Mouse (Mus musculus) left cerebral cortex, postnatal 14 days (tissue): Measurements from ENCODE around the gene Clns1a. TPM values are rescaled to one million over a fixed set of nuclear protein-coding genes. Genes with fewer than 3 reads are reported as not detected.

Experiments
- DNase-seq, 2 experiments: peaks; one replicate each; pipeline ENCODE4 v3.0.0; 2021 to 2022; ENCODE audit warnings: low spot score in 2 of 2, mixed read lengths in 1 of 2
- intact Hi-C: fragments of 180-260 bp; cut with DNase I; formaldehyde crosslinking; loops from one replicate; pipeline ENCODE4 v1.15.1; 2025
- long read RNA-seq, 2 experiments: library from polyadenylated mRNA; stranded (forward); transcript quantifications; one replicate each; pipeline ENCODE4 v2.0.0; 2021
- total RNA-seq, 2 experiments: library from RNA; stranded (reverse); gene quantifications; 2 replicates each; pipeline ENCODE4 v1.2.3; 2021

Clns1a gene
- 10 to 100 TPM; 73.5 to 77.2 TPM for total RNA-seq
- long read RNA-seq, experiment 1, transcript Clns1a-203 (1 exons, 3,002 nt): minor isoform, 7 of 125 reads
- long read RNA-seq, experiment 1, transcript Clns1a-201 (7 exons, 1,504 nt): major isoform, 115 of 125 reads
- long read RNA-seq, experiment 1, partial matches to known transcripts: 1 of 125 reads
- long read RNA-seq, experiment 1, other reads (novel, unspliced or antisense): 2 of 125 reads
- long read RNA-seq, experiment 2, transcript Clns1a-203 (1 exons, 3,002 nt): minor isoform, 11 of 104 reads
- long read RNA-seq, experiment 2, transcript Clns1a-201 (7 exons, 1,504 nt): major isoform, 87 of 104 reads
- long read RNA-seq, experiment 2, partial matches to known transcripts: 1 of 104 reads
- long read RNA-seq, experiment 2, other reads (novel, unspliced or antisense): 5 of 104 reads

GRCm38 (mm10) chr7:97696506-97697254, at the start of gene Clns1a:
Gene Clns1a (plus strand): TSS chr7:97696634.
- DNase-seq: peak; percentile 94 to 96
- intact Hi-C loops: no loop called here

- intact Hi-C loops: loop anchor here (10.0 kb wide), 1 partner anchor 63 kb away; no protein-coding TSS in a partner anchor
- DNase-seq: no peak
Observed at GRCm38 (mm10) chr7:97647656-97648055, 48.8 kb upstream of the Clns1a start.

GRCm38 (mm10) chr7:97650729-97651128, 45.7 kb upstream of the Clns1a start:
- intact Hi-C loops: no loop called here

GRCm38 (mm10) chr7:97656144-97656543, 40.3 kb upstream of the Clns1a start:
- intact Hi-C loops: no loop called here
- no peak for DNase-seq

More at GRCm38 (mm10) chr7:97650729-97651128, 45.7 kb upstream of the Clns1a start:
- no peak for DNase-seq

GRCm38 (mm10) chr7:97661634-97662033, 34.8 kb upstream of the Clns1a start:
- intact Hi-C loops: loop anchor here (10.0 kb wide), 1 partner anchor 177 kb away; the partner anchor contains the start of gene Ints4
- DNase-seq: no peak

GRCm38 (mm10) chr7:97679239-97679638, 17.2 kb upstream of the Clns1a start:
- DNase-seq: peak in 1 of 2 experiments; percentile 23
- intact Hi-C loops: no loop called here

GRCm38 (mm10) chr7:97687831-97688230, 8.6 kb upstream of the Clns1a start:
- intact Hi-C loops: no loop called here
- no peak for DNase-seq

- no peak for DNase-seq
- intact Hi-C loops: no loop called here
Observed at GRCm38 (mm10) chr7:97695441-97695840, 993 bp upstream of the Clns1a start.

GRCm38 (mm10) chr7:97696133-97696505, 315 bp upstream of the Clns1a start:
- intact Hi-C loops: no loop called here
- no peak for DNase-seq

- DNase-seq: no peak
- intact Hi-C loops: no loop called here
Observed at GRCm38 (mm10) chr7:97700173-97700572, 3.7 kb downstream of the Clns1a start.

GRCm38 (mm10) chr7:97701106-97701505, 4.7 kb downstream of the Clns1a start:
- no peak for DNase-seq
- intact Hi-C loops: no loop called here

- no peak for DNase-seq
- intact Hi-C loops: no loop called here
Observed at GRCm38 (mm10) chr7:97707123-97707522, 10.7 kb downstream of the Clns1a start.

- intact Hi-C loops: no loop called here
Observed at GRCm38 (mm10) chr7:97707809-97708208, 11.4 kb downstream of the Clns1a start.

GRCm38 (mm10) chr7:97709204-97709603, 12.8 kb downstream of the Clns1a start:
- intact Hi-C loops: no loop called here
- DNase-seq: no peak

More at GRCm38 (mm10) chr7:97707809-97708208, 11.4 kb downstream of the Clns1a start:
- DNase-seq: no peak

- intact Hi-C loops: no loop called here
- DNase-seq: no peak
Observed at GRCm38 (mm10) chr7:97714651-97715050, 18.2 kb downstream of the Clns1a start.

GRCm38 (mm10) chr7:97717326-97717725, 20.9 kb downstream of the Clns1a start:
- intact Hi-C loops: no loop called here
- DNase-seq: no peak

- no peak for DNase-seq
- intact Hi-C loops: no loop called here
Observed at GRCm38 (mm10) chr7:97719078-97719477, 22.6 kb downstream of the Clns1a start.

GRCm38 (mm10) chr7:97720109-97720508, 23.7 kb downstream of the Clns1a start:
- intact Hi-C loops: no loop called here
- no peak for DNase-seq

- peak in 1 of 2 experiments; percentile 52 for DNase-seq
- intact Hi-C loops: no loop called here
Observed at GRCm38 (mm10) chr7:97722278-97722918, 26.0 kb downstream of the Clns1a start.
